17 mouse cellular contexts compared by ENCODE assay signal in genomic region chr1:51323506-51323905, GRCm38 (mm10). TPM values are rescaled to one million over a fixed set of nuclear protein-coding genes. Genes with fewer than 3 reads are reported as not detected.
A peak's percentile ranks its signal among the peaks of the same experiment; 100 is the strongest.
DNase-seq lines count a peak whose midpoint lies in the region.
"Had no signal": no experiment of that assay in that cellular context is flagged by ENCODE, and none has a peak within 500 bp of the region (broad histone marks: within the 10 kb centered on the region; RNA-seq: fewer than 3 reads in every experiment).

No protein-coding gene starts in this region.

- DNase-seq in layer of hippocampus, adult 11-12 months (ENCODE audit: low spot score): peak; percentile 14
- DNase-seq in layer of hippocampus, postnatal 25 days (ENCODE audit: extremely low spot score in 1 of 2, low spot score in 1 of 2): no peak
- peak; percentile 27 to 55 for DNase-seq in left cerebral cortex, postnatal 25 days (ENCODE audit: low spot score in 2 of 2)
- no peak for DNase-seq in left cerebral cortex, postnatal 36 days (ENCODE audit: low spot score in 2 of 2)
- peak; percentile 10 for DNase-seq in right cerebral cortex, postnatal 25 days
- no peak for DNase-seq in right cerebral cortex, postnatal 14 days
- no peak for DNase-seq in adrenal gland, adult 18-20 months (ENCODE audit: low spot score in 2 of 2)
- DNase-seq: adrenal gland, adult 2 months; adrenal gland, postnatal 14 days; B cell, adult 2 months; cerebellum, adult 11-12 months; cerebellum, adult 9-10 months; cerebellum, postnatal 14 days; gastrocnemius, postnatal 10 days; gastrocnemius, postnatal 36 days; heart, postnatal 36 days had no signal

- intact Hi-C loops in left cerebral cortex, postnatal 25 days (cut with DNase I): no loop called here
- intact Hi-C loops in left cerebral cortex, postnatal 36 days (cut with DNase I): no loop called here

RNA-seq across cellular contexts. Expression of gene Cavin2, which starts 34.6 kb away (rescaled TPM):
- 1 to 10 TPM; 5.9 to 7.2 TPM for total RNA-seq in layer of hippocampus, postnatal 25 days (2021)
- total RNA-seq in left cerebral cortex, postnatal 25 days (2021): 1 to 10 TPM; 7.0 to 8.3 TPM
- total RNA-seq in left cerebral cortex, postnatal 36 days (2021): 1 to 10 TPM; 8.6 TPM
- 10 to 100 TPM; 49.2 to 98.0 TPM for total RNA-seq in adrenal gland, adult 18-20 months (2021)
- total RNA-seq: CH12.LX had no signal

Comparison
In these comparisons a context has a peak if more than half of its experiments do, and no peak if none do; other contexts are left out.
1. DNase-seq: peak in layer of hippocampus, adult 11-12 months (single experiment), left cerebral cortex, postnatal 25 days (2 of 2) and right cerebral cortex, postnatal 25 days (single experiment); none in layer of hippocampus, postnatal 25 days (0 of 2), left cerebral cortex, postnatal 36 days (0 of 2), right cerebral cortex, postnatal 14 days (single experiment) and adrenal gland, adult 18-20 months (0 of 2).
2. RNA of gene Cavin2, which starts 34.6 kb away (total RNA-seq): 49.2 to 98.0 TPM in adrenal gland, adult 18-20 months; 8.6 TPM in left cerebral cortex, postnatal 36 days, 7.0 to 8.3 TPM in left cerebral cortex, postnatal 25 days and 5.9 to 7.2 TPM in layer of hippocampus, postnatal 25 days; every median in the first group is over 4 times any median in the second.